Mouse (Mus musculus) right cerebral cortex, postnatal 25 days (tissue): ENCODE measurements at regions not wholly inside any gene's neighbourhood (a gene's known extent, or its start where the extent isn't known, plus 50 kb on each side); places are given as distances from the start of the nearest gene placed in this dataset.
A peak's percentile ranks its signal among the peaks of the same experiment; 100 is the strongest.

ENCODE experiments used
- DNase-seq: peaks from one replicate; pipeline ENCODE4 v3.0.0; 2022

GRCm38 (mm10) chr5:118815783-118816182 lies 255.3 kb downstream of the Med13l start:
- no peak for DNase-seq

- DNase-seq = no peak
These were observed 257.8 kb downstream of the Med13l start for GRCm38 (mm10) chr5:118818294-118818693.

GRCm38 (mm10) chr5:118824791-118825190 lies 264.3 kb downstream of the Med13l start:
- DNase-seq = no peak

DNA sequence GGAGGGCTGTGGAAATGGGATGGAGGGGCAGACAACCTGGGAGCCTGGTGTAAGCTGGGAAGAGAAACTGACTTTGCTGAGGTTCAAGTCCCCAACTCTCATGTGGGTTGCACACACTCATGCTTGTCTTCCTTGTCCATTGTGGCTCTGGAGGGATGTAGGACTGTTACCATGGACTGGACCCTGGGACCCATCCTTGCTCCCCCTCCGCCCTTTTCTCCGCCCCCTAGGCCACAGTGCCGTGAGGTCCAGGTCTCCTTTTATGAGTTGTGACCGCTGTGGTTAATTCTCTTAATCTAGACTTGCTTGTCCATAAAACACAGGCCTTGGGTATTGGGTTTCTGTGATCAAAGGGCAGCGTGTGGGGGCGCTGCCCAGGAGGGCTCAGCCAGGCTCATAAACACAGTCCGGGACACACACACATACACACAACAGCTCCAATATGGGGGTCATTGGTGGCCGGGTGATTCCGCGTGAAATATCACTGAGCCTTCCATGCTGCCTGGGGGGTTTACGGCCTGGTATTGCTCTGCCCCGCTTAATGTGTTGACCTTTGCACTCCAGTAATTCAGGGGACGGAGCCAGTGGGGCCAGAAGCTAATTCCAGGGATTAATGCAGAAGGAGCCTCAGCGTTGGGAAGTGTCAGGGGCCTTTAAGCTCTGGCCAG lies 268.7 kb downstream of the Med13l start:
- no peak for DNase-seq

GRCm38 (mm10) chr5:118832701-118833100 lies 272.2 kb downstream of the Med13l start:
- DNase-seq = no peak

DNA sequence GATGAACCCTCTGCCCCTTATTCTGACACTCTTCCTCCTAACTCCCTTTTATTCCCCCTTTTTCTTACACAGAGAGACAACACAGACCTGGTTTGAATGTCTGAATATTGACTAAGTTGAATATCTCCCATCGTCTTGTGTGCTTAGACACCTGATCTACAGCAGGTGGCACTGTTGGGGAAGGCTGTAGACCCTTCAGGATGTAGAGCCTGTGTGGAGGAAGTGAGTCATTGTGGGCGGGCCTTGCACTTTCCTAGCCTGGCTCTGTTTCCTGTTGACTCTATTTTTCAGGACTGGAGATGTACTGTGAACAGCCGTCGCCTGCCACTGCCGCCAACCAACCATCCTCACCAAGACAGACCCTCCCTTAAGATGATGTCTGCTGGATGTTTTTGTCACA lies 273.6 kb downstream of the Med13l start:
- no peak for DNase-seq

- DNase-seq = no peak
These were observed 276.5 kb downstream of the Med13l start for GRCm38 (mm10) chr5:118837001-118837400.

DNA sequence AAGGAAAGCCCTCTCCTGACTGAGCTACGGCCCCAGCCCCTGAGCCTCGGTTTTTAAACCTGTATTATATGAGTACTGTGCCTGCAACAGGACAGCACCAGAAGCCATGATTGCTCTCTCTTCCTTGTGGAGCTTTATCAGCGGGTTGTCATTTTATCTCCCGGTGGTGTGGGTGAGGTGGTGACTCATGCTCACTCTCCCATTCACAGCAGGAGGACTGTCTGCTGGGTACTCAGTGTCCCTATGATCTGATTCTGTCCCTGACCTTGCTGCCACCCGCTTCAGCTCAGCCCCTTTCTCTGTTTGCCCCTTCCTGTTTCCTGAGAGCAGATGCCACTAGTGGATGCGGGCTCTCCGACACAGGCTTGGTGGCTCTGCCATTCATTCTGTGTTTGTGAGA lies 277.9 kb downstream of the Med13l start:
- no peak for DNase-seq

- no peak for DNase-seq
These were observed 279.4 kb downstream of the Med13l start for GRCm38 (mm10) chr5:118839916-118840315.

GRCm38 (mm10) chr5:118841210-118842016 lies 280.9 kb downstream of the Med13l start:
- DNase-seq = no peak

DNA sequence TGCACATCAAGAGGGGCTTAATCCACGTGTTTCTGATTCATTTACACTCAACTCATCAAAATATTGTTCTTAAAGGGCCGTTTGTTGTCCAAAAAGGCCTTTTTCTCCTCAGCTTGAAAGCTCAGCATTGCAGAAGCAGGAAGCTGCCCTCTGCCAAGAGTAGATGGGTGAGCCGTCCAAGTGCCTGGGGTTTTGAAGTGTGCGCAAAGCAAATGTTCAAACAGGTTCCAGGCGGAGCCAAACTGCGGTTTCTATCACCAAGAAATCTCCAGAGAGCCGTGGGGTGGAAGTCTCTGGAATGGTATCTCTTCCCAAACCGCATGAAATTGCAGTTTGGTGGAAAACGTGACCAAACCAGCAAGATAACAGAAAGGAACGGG lies 281.5 kb downstream of the Med13l start:
- no peak for DNase-seq

DNA sequence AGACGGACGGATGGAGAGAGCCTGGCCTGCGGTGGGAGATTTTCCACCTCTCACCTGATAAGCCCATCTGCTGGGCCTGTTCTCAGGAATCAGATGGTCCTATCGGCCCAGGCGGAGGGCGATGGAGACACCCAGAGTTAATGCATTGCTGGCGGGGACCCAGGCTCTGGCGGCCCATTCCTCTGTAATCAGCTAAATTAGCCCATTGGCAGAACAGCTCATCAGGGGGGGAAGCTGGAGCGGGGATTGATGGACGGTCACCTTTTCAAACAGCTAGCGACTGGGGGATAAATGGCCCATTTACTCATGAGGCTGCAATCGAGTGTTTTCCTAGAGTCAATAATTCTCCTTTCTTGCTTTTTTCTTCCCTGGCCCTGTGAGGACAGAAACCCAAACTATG lies 296.5 kb downstream of the Med13l start:
- DNase-seq = no peak

GRCm38 (mm10) chr5:118861143-118861847 lies 300.8 kb downstream of the Med13l start:
- DNase-seq = no peak

DNA sequence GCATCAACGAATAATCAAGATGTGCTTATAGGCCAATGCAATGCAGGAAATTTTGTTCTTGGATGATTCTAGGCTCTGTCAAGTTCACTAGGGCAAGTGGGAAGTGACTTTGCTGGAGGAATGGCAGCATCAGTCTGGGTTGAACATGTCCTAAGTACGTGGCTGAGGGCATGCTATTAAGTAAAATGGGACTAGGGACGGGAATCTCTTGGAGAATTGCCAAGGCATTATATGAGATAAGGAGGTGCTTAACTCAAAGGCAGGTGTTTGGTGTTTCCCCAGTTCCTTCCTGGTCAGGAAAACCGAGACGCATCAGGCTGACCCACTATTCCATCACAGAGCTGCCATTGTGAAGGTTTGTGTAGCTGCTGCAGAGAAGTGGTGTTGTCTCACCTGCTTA lies 307.0 kb downstream of the Med13l start:
- DNase-seq = no peak

- no peak for DNase-seq
These were observed 308.9 kb downstream of the Med13l start for GRCm38 (mm10) chr5:118869330-118869729.

- DNase-seq = no peak
These were observed 313.4 kb downstream of the Med13l start for GRCm38 (mm10) chr5:118873871-118874270.

GRCm38 (mm10) chr5:118875096-118875637 lies 314.7 kb downstream of the Med13l start:
- DNase-seq = no peak

DNA sequence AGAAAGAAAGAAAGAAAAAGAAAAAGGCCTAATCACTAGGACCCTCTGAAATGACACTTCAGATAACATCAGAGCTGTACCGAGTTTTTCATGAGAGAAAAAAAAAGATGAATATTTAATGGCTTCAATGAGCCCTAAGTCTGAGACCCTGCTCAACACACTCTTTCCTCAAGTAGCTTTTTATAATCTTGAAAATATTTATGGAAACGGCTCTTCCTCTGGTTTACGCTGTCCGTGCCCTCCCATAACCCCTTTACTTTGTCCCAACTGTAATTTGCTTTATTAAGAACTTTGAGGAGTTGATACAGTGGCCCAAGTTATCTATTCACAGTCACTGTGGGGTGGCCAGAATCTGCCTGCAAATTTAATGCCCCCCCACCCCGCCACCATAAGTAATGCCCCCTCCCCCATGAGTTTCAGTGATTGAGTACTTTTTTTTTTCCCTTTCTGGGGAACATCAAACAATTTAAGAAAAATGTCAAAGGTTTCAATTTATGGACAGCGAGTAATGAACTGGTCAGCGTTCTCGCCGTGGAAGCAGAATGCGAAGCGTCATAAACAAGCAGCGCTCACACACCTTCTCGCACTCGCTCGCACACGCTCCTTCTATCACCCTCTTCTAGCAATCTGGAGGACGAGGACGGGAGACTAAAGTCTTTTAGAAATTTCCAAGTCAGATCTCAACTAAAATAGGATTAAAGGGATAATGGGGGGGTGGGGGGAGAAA lies 316.3 kb downstream of the Med13l start:
- DNase-seq = no peak

GRCm38 (mm10) chr5:118877313-118877669 lies 316.8 kb downstream of the Med13l start:
- no peak for DNase-seq

DNA sequence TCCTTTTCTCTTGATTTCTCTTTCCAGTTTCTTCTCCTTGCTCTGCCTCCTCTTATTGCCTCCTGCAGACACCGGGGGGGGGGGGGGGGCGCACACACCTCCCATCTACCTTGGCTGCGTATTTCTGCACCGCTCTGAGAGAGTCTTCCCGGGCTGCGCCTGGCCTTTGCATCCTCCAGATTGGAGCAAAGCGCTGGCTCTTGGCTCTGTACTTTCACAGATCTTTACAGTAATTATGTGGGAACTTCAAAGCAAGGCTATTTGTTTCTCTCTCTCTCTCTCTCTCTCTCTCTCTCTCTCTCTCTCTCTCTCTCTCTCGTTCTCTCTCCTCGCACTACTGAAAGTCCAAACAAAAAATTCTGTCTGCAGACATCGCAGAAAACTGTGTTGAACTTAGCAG lies 317.4 kb downstream of the Med13l start:
- no peak for DNase-seq

- no peak for DNase-seq
These were observed 318.2 kb downstream of the Med13l start for GRCm38 (mm10) chr5:118878722-118879121.

- DNase-seq = peak; percentile 38
These were observed 319.5 kb downstream of the Med13l start for GRCm38 (mm10) chr5:118879808-118880478.
